Mouse (Mus musculus): ENCODE measurements around the gene Rpl36a.
"Not testable (repeated sequence)": the region's sequence is repeated elsewhere in the genome, so short reads cannot be mapped to it uniquely, and the experiment has no call there.

Gene Rpl36a

DNA sequence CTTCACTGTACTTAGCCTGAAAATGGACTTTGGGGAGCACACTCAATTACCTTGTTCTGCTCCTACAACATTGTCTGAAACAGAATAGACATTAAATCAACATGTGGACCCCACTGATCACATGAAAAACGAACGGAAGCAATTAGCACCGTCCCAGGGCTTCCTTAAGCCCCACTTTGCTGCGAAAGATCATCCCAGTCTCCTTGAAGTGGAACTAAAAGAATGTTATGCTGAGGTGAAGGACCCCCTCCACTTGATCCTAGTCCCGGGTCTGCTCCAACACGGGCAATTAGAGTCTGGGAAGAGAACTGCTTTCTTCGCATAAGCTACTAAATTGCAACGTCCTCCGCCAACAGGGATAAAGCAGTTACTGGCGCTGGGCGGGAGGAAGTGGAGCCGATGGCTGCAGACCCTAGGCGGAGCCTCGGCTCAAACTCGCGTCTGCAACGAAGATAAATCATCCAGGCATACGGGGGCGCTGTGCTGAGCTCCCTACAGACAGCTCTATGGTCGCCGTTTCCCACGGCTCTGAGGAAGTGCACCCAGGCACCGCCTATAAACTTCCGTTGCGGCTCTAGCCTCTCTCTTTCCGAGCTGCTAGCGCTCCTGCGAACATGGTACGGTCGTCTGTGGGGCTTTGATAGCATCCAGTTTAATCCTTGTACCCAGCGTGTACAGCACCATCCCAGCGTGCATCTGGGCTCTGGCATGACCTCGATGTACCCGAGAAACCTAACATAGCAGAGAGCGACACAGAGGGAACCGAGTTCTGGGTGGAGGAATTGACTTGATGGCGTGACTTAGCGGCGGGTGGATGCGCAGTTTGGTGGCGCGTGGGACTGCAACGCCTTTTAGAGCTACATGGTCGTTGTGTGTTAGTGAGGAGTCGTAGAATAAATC is at the start of gene Rpl36a:
Gene Rpl36a, plus strand, starts transcription at position 552 of the 900 bp plus-strand sequence.
- peak; percentile 74 to 91 for DNase-seq (ENCODE audit: low spot score in 2 of 2)

GRCm38 (mm10) chrX:134539795-134540194 is 45.7 kb upstream of the Rpl36a start:
- DNase-seq (ENCODE audit: low spot score in 2 of 2) = not testable (repeated sequence)

- no peak for DNase-seq (ENCODE audit: low spot score in 2 of 2)
Measured at GRCm38 (mm10) chrX:134540414-134541135, 44.9 kb upstream of the Rpl36a start.

DNA sequence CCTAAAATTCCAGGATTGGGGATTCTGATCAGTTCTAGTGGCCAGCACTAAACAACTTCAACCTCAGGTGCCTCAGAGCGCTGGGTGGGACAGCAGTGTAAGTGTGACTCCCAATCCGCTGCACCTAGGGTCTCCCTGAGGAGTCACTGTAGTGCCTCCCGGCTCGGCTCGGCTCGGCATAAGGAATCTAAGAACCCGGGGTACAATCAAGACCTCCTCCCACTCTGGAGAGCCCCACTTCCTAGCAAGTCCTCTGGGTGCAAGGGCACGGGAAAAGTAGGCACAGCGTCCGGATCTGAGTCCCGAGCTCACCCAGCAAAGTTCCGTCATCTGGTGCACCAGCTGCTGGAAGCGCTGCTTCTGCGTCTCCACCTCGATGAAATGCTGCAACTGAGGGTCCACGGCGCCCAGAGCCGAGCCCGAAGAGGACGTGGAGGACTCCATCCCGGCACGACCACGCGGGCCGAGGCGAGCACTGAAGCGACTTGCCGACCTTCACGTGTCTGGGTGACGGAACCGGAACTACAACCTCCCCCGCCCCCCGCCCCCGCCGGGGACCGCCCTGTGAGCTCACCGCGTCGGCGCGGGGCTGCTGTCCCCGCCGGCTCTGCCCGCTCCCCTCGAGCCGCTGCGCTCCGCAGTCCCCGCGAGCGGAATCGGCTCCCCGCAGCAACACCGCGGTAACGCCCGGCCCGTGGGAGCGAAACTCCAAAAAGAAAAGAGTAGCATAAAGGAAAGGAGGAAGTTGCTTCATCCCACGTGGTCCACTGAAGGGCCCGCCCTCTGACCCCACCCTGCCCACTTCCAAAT is 44.1 kb upstream of the Rpl36a start, which contains the start of gene Timm8a1:
Gene Timm8a1, minus strand, starts transcription at position 721 of the 810 bp plus-strand sequence.
- DNase-seq (ENCODE audit: low spot score in 2 of 2) = peak; percentile 18 to 44

DNA sequence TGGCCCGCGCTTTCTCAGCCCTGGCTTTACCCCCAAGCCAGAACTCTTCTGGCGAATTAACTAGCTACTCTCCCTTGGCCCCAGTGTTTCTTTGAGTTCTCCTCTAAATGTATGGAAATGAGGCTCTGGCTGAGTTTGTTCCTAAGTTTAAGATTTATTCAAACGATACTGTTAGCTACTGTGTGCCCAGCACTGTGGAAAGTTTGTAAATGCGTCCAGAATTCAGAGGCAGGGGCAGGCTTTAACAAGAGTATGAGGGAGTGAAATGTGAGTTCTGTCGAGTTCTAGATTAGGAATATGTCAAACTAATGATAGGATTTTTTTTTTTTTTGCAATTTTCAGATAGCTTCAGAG is 43.5 kb upstream of the Rpl36a start:
- no peak for DNase-seq (ENCODE audit: low spot score in 2 of 2)

- DNase-seq (ENCODE audit: low spot score in 2 of 2) = no peak
Measured at GRCm38 (mm10) chrX:134547330-134547729, 38.1 kb upstream of the Rpl36a start.

- peak in 1 of 2 experiments; percentile 17 for DNase-seq (ENCODE audit: low spot score in 2 of 2)
Measured at GRCm38 (mm10) chrX:134550903-134551302, 34.6 kb upstream of the Rpl36a start.

DNA sequence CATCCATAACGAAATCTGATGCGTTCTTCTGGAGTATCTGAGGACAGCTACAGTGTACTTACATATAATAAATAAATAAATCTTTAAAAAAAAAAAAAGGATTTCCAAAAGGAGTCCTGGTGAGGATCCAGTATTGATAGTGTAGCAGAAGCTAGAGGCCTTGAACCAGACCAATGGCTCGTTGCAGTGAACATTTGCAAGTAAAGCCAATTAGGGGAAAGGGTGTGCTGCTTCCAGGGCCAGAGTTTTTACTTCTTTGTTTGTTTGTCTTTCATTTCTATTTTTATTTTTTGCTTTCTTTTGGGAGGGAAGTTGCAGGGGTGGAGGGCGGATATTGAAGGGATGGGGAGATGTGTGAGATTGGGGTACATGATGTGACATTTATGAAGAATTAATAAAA is 32.1 kb upstream of the Rpl36a start:
- no peak for DNase-seq (ENCODE audit: low spot score in 2 of 2)

- DNase-seq (ENCODE audit: low spot score in 2 of 2) = no peak
Measured at GRCm38 (mm10) chrX:134554425-134554824, 31.0 kb upstream of the Rpl36a start.

DNA sequence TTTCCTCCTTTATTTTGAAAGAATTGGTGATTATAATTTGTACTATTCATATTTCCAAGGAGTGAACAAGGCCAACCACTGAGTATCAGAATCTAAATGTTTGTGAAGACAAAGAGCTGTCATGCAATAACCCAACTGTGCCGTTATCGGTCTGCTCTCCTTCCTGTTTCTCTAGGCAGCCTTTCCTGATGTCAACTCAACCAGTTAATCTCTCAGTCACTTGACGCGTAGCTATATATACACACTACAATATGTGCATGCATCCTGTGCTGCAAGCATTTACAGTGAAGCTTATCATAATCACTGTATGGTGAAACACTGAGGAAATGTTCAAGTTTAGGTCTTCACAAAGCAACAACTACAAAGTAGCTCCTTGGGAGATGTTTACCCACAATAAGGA is 21.1 kb upstream of the Rpl36a start:
- DNase-seq (ENCODE audit: low spot score in 2 of 2) = no peak

DNA sequence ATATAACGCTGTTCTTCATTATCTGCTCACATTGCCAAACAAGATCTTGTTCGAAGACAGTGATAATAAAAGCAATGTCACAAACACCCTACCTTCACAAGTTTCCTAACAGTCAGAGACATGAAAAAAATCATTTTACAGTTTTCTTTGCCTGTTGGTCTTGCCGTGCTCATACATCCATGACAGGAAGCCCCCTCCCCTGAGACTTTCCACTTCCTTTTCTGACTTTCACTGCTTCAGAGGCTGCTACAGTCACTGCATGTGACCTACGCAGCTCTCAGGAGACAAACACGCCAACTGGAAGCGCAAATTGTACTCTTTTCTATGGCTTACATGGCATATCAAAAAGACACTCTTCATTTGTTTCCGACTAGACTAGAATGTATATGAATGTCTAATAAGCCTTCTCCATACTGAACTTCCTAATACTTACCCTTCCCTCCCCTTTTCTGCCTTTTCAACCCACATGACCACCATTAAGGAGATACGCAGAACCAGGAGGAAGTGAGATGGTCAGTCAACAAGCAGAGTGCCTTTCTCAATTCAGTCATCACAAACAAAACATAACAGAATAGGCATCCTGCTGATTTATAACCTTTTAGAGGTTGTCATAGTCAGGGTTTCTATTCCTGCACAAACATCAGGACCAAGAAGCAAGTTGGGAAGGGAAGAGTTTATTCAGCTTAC is 18.8 kb upstream of the Rpl36a start:
- no peak for DNase-seq (ENCODE audit: low spot score in 2 of 2)

GRCm38 (mm10) chrX:134577896-134578295 is 7.6 kb upstream of the Rpl36a start:
- no peak for DNase-seq (ENCODE audit: low spot score in 2 of 2)

DNA sequence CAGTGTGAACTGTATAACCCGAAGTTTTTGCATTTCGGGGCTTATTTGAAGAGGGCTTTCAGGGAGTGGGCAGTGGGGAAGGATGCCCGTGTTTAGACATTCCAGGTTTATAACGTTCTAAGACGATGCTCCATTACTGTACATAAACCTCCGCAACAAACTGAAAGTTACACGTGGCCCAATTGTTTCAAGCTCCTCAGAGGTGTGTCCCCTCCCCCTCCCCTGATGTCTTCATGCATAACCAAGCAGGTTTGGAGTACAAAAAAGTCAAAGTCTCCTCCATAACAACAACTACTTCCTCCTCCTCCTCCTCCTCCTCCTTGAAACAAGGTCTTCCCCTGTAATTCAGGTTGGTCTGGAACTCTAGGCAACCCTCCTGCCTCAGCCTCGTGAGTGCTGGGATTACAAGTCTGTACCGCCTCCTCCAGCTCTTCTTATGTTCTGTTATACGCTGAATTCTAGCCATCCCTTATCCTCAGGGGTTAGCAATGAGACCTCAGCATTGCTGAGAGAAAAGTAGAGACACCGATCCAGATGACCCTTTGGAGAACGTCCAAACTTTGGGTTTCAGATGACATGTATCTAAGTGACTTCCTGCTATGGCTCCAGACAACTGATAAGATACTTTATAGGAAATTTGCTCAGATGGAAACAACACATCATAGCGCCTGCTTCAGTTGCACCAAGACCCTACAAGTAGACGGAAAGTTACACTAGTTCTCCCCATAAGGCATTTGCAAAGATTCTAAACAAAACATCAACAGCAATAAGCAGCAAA is 4.7 kb upstream of the Rpl36a start:
- no peak for DNase-seq (ENCODE audit: low spot score in 2 of 2)

- DNase-seq (ENCODE audit: low spot score in 2 of 2) = no peak
Measured at GRCm38 (mm10) chrX:134582270-134582669, 3.2 kb upstream of the Rpl36a start.

DNA sequence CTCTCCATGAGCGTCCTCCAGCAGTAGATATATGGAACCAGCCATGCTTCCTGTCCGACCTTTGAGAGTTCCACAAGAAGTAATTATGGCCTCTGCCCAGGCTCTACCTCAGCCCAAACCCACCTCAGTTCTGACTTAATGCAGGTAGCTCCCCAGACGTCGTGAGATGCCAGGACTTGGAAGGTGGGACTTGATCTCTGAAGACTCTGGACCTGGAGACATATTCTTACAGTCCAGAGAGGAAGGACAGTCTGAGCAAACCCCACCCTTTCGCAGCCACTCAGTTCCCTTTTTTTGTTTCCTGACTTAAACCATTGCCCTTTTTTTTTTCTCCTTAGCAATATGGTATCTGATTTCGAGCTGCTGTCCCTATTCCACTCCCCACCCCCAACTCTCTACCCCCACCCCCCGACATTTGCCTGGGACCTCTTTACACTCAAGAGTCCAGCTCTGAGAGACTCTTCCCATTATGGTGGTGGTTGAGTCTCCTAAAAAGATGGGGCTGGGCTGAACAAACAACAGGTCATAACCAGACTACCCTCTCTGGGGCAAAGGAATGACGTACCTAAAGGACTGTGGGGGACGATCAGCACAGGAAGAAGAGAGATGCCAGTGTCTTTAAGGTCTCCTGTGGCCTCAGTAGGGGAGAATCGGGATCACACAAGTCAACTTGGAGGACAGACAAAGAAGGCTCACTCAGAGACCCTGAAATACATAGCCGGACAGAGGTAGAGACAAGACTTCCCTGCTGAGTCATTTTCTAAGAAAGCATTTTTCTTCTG is 2.4 kb upstream of the Rpl36a start, which contains the start of gene Btk:
Gene Btk, minus strand, starts transcription at position 683 of the 782 bp plus-strand sequence.
- no peak for DNase-seq (ENCODE audit: low spot score in 2 of 2)

- DNase-seq (ENCODE audit: low spot score in 2 of 2) = no peak
Measured at GRCm38 (mm10) chrX:134586447-134586846, 993 bp downstream of the Rpl36a start.

DNA sequence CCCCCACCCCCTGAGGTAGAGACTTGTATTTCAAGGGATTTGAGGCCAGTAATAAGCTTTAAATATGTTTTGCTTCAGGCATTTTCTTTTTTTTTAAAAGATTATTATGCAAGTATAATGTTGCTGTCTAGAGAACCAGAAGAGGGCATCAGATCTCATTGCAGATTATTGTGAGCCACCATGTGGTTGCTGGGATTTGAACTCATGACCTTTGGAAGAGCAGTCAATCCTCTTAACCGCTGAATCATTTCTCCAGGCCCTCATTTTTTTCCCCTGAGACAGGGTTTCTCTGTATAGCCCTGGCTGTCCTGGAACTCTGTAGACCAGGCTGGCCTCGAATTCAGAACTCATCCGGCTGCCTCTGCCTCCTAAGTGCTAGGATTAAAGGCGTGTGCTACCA is 2.8 kb downstream of the Rpl36a start:
- no peak for DNase-seq (ENCODE audit: low spot score in 2 of 2)

- DNase-seq (ENCODE audit: low spot score in 2 of 2) = no peak
Measured at GRCm38 (mm10) chrX:134588997-134589396, 3.5 kb downstream of the Rpl36a start.

DNA sequence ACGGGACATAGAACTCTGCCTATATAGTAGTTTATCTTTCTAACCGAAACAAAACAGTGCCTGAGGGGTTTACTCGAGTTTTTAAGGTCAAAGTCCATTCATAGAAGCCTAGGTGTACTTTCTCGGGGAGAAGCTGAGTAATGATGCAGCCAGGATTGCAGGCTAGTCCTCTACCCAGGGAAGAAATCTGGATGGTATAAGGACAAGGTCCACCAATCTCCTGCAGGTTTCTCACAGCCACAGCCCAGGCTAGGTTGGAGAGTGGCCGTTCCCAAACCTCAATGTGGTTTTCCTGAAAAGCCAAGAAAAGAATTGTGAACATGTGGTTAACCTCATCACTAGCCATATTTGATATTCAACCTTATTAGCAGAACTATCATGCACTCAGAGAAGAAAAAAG is 4.4 kb downstream of the Rpl36a start:
- DNase-seq (ENCODE audit: low spot score in 2 of 2) = no peak
